Mouse (Mus musculus) kidney, adult 18-20 months (tissue): Measurements from ENCODE around the gene Ephb1.

Source experiments
- DNase-seq: peaks from one replicate; pipeline ENCODE4 v3.0.0; 2021

Ephb1 gene

GRCm38 (mm10) chr9:102354561-102354973 lies at the start of gene Ephb1:
Gene Ephb1, minus strand, starts transcription at chr9:102354693.
- DNase-seq = peak; percentile 81

GRCm38 (mm10) chr9:102403086-102404021 lies 48.9 kb upstream of the Ephb1 start:
- DNase-seq = peak; percentile 46

- peak; percentile 68 for DNase-seq
These were observed 48.2 kb upstream of the Ephb1 start for GRCm38 (mm10) chr9:102402671-102403070.

- DNase-seq = no peak
These were observed 33.8 kb upstream of the Ephb1 start for GRCm38 (mm10) chr9:102388266-102388665.

- DNase-seq = no peak
These were observed 32.3 kb upstream of the Ephb1 start for GRCm38 (mm10) chr9:102386816-102387215.

- DNase-seq = no peak
These were observed 25.7 kb upstream of the Ephb1 start for GRCm38 (mm10) chr9:102380235-102380634.

GRCm38 (mm10) chr9:102374661-102375060 lies 20.2 kb upstream of the Ephb1 start:
- DNase-seq = no peak

GRCm38 (mm10) chr9:102373886-102374285 lies 19.4 kb upstream of the Ephb1 start:
- no peak for DNase-seq

- no peak for DNase-seq
These were observed 17.4 kb upstream of the Ephb1 start for GRCm38 (mm10) chr9:102371936-102372335.

- no peak for DNase-seq
These were observed 16.7 kb upstream of the Ephb1 start for GRCm38 (mm10) chr9:102371036-102371770.

- no peak for DNase-seq
These were observed 15.6 kb upstream of the Ephb1 start for GRCm38 (mm10) chr9:102370141-102370540.

- no peak for DNase-seq
These were observed 14.6 kb upstream of the Ephb1 start for GRCm38 (mm10) chr9:102369141-102369540.

GRCm38 (mm10) chr9:102367796-102368195 lies 13.3 kb upstream of the Ephb1 start:
- DNase-seq = no peak

GRCm38 (mm10) chr9:102365536-102365935 lies 11.0 kb upstream of the Ephb1 start:
- DNase-seq = no peak

GRCm38 (mm10) chr9:102359311-102359710 lies 4.8 kb upstream of the Ephb1 start:
- DNase-seq = no peak

GRCm38 (mm10) chr9:102358711-102359110 lies 4.2 kb upstream of the Ephb1 start:
- no peak for DNase-seq

- no peak for DNase-seq
These were observed 3.5 kb upstream of the Ephb1 start for GRCm38 (mm10) chr9:102358011-102358410.

GRCm38 (mm10) chr9:102356516-102356915 lies 2.0 kb upstream of the Ephb1 start:
- no peak for DNase-seq

- no peak for DNase-seq
These were observed 1.2 kb upstream of the Ephb1 start for GRCm38 (mm10) chr9:102355726-102356125.

GRCm38 (mm10) chr9:102353636-102354491 lies 629 bp downstream of the Ephb1 start:
- DNase-seq = peak; percentile 25

- DNase-seq = no peak
These were observed 1.3 kb downstream of the Ephb1 start for GRCm38 (mm10) chr9:102353056-102353635.
